Mouse (Mus musculus): ENCODE data around the gene Actr6. TPM values are rescaled to one million over a fixed set of nuclear protein-coding genes. Genes with fewer than 3 reads are reported as not detected.

Gene Actr6
- polyA plus RNA-seq, 1 experiment: 18.3 TPM

GRCm38 (mm10) chr10:89740995-89741394, 8.9 kb upstream of the Actr6 start:
- Histone ChIP-seq H3K4me1 (ENCODE audit: control insufficient read depth, insufficient read depth, low read length) (no peaks in the 10 kb centered on the region), H3K27ac (ENCODE audit: insufficient read depth, low read length) (no peak overlapping the region), H3K4me3 (ENCODE audit: insufficient read depth, low read length) (no peak overlapping the region)
- TF ChIP-seq CTCF (IDR thresholded peaks at IDR 0.05; ENCODE audit: extremely low read depth, insufficient read depth, low read length): no peak
- no peak for TF ChIP-seq POLR2A (IDR thresholded peaks at IDR 0.05; ENCODE audit: extremely low read depth, insufficient read depth, low read length)

GRCm38 (mm10) chr10:89739703-89740102, 7.6 kb upstream of the Actr6 start:
- no peak overlapping the region for H3K27ac ChIP-seq (ENCODE audit: insufficient read depth, low read length)
- no peak overlapping the region for H3K4me3 ChIP-seq (ENCODE audit: insufficient read depth, low read length)
- no peaks in the 10 kb centered on the region for H3K4me1 ChIP-seq (ENCODE audit: control insufficient read depth, insufficient read depth, low read length)
- TF ChIP-seq CTCF (IDR thresholded peaks at IDR 0.05; ENCODE audit: extremely low read depth, insufficient read depth, low read length) (no peak), POLR2A (IDR thresholded peaks at IDR 0.05; ENCODE audit: extremely low read depth, insufficient read depth, low read length) (no peak)

- TF ChIP-seq POLR2A (IDR thresholded peaks at IDR 0.05; ENCODE audit: extremely low read depth, insufficient read depth, low read length) (no peak), CTCF (IDR thresholded peaks at IDR 0.05; ENCODE audit: extremely low read depth, insufficient read depth, low read length) (no peak)
- Histone ChIP-seq H3K4me3 (ENCODE audit: insufficient read depth, low read length) (no peak overlapping the region), H3K4me1 (ENCODE audit: control insufficient read depth, insufficient read depth, low read length) (no peaks in the 10 kb centered on the region), H3K27ac (ENCODE audit: insufficient read depth, low read length) (no peak overlapping the region)
Measured at GRCm38 (mm10) chr10:89738395-89738794, 6.3 kb upstream of the Actr6 start.

GRCm38 (mm10) chr10:89737887-89738286, 5.8 kb upstream of the Actr6 start:
- Histone ChIP-seq H3K27ac (ENCODE audit: insufficient read depth, low read length) (no peak overlapping the region), H3K4me3 (ENCODE audit: insufficient read depth, low read length) (no peak overlapping the region), H3K4me1 (ENCODE audit: control insufficient read depth, insufficient read depth, low read length) (no peaks in the 10 kb centered on the region)
- TF ChIP-seq CTCF (IDR thresholded peaks at IDR 0.05; ENCODE audit: extremely low read depth, insufficient read depth, low read length): no peak
- TF ChIP-seq POLR2A (IDR thresholded peaks at IDR 0.05; ENCODE audit: extremely low read depth, insufficient read depth, low read length): no peak

GRCm38 (mm10) chr10:89737092-89737491, 5.0 kb upstream of the Actr6 start:
- Histone ChIP-seq H3K4me1 (ENCODE audit: control insufficient read depth, insufficient read depth, low read length) (no peaks in the 10 kb centered on the region), H3K4me3 (ENCODE audit: insufficient read depth, low read length) (no peak overlapping the region), H3K27ac (ENCODE audit: insufficient read depth, low read length) (no peak overlapping the region)
- TF ChIP-seq CTCF (IDR thresholded peaks at IDR 0.05; ENCODE audit: extremely low read depth, insufficient read depth, low read length) (0 out of 2 replicates have a peak, but pooled peaks have one; percentile 2), POLR2A (IDR thresholded peaks at IDR 0.05; ENCODE audit: extremely low read depth, insufficient read depth, low read length) (no peak)

GRCm38 (mm10) chr10:89731341-89731740, 754 bp downstream of the Actr6 start:
- Histone ChIP-seq H3K4me3 (ENCODE audit: insufficient read depth, low read length) (peak overlapping the region; percentile 59), H3K27ac (ENCODE audit: insufficient read depth, low read length) (no peak overlapping the region), H3K4me1 (ENCODE audit: control insufficient read depth, insufficient read depth, low read length) (no peaks in the 10 kb centered on the region)
- TF ChIP-seq POLR2A (IDR thresholded peaks at IDR 0.05; ENCODE audit: extremely low read depth, insufficient read depth, low read length) (no peak), CTCF (IDR thresholded peaks at IDR 0.05; ENCODE audit: extremely low read depth, insufficient read depth, low read length) (no peak)

- no peak overlapping the region for H3K27ac ChIP-seq (ENCODE audit: insufficient read depth, low read length)
- no peak overlapping the region for H3K4me3 ChIP-seq (ENCODE audit: insufficient read depth, low read length)
- TF ChIP-seq POLR2A (IDR thresholded peaks at IDR 0.05; ENCODE audit: extremely low read depth, insufficient read depth, low read length) (no peak), CTCF (IDR thresholded peaks at IDR 0.05; ENCODE audit: extremely low read depth, insufficient read depth, low read length) (no peak)
- no peaks in the 10 kb centered on the region for H3K4me1 ChIP-seq (ENCODE audit: control insufficient read depth, insufficient read depth, low read length)
Measured at GRCm38 (mm10) chr10:89730386-89730785, 1.7 kb downstream of the Actr6 start.

GRCm38 (mm10) chr10:89722247-89723195, 9.6 kb downstream of the Actr6 start:
- TF ChIP-seq POLR2A (IDR thresholded peaks at IDR 0.05; ENCODE audit: extremely low read depth, insufficient read depth, low read length): no peak
- TF ChIP-seq CTCF (IDR thresholded peaks at IDR 0.05; ENCODE audit: extremely low read depth, insufficient read depth, low read length): no peak
- H3K4me3 ChIP-seq (ENCODE audit: insufficient read depth, low read length): no peak overlapping the region

GRCm38 (mm10) chr10:89720796-89721195, 11.3 kb downstream of the Actr6 start:
- H3K27ac ChIP-seq (ENCODE audit: insufficient read depth, low read length): no peak overlapping the region
- no peaks in the 10 kb centered on the region for H3K4me1 ChIP-seq (ENCODE audit: control insufficient read depth, insufficient read depth, low read length)
- H3K4me3 ChIP-seq (ENCODE audit: insufficient read depth, low read length): no peak overlapping the region
- TF ChIP-seq CTCF (IDR thresholded peaks at IDR 0.05; ENCODE audit: extremely low read depth, insufficient read depth, low read length) (no peak), POLR2A (IDR thresholded peaks at IDR 0.05; ENCODE audit: extremely low read depth, insufficient read depth, low read length) (no peak)

More at GRCm38 (mm10) chr10:89722247-89723195, 9.6 kb downstream of the Actr6 start:
- no peak overlapping the region for H3K27ac ChIP-seq (ENCODE audit: insufficient read depth, low read length)
- no peaks in the 10 kb centered on the region for H3K4me1 ChIP-seq (ENCODE audit: control insufficient read depth, insufficient read depth, low read length)

GRCm38 (mm10) chr10:89720252-89720651, 11.8 kb downstream of the Actr6 start:
- no peaks in the 10 kb centered on the region for H3K4me1 ChIP-seq (ENCODE audit: control insufficient read depth, insufficient read depth, low read length)
- no peak overlapping the region for H3K4me3 ChIP-seq (ENCODE audit: insufficient read depth, low read length)
- H3K27ac ChIP-seq (ENCODE audit: insufficient read depth, low read length): no peak overlapping the region
- no peak for TF ChIP-seq CTCF (IDR thresholded peaks at IDR 0.05; ENCODE audit: extremely low read depth, insufficient read depth, low read length)

Data from cortical plate, adult 2 months (tissue).